Mouse (Mus musculus) thymus, postnatal 0 days (tissue): ENCODE results near the gene Ace3. TPM values are rescaled to one million over a fixed set of nuclear protein-coding genes. Genes with fewer than 3 reads are reported as not detected.
A peak's percentile ranks its signal among the peaks of the same experiment; 100 is the strongest.
"Not testable (repeated sequence)": the region's sequence is repeated elsewhere in the genome, so short reads cannot be mapped to it uniquely, and the experiment has no call there.

Source experiments
- DNase-seq: peaks from one replicate; pipeline ENCODE4 v3.0.0-alpha.2; 2015; ENCODE audit warnings: low spot score
- polyA plus RNA-seq: library from polyadenylated mRNA; unstranded; fragments of >200 nt; fragmentation: Nextera tagmentation; extraction: Ambion mirVana; gene quantifications from 2 replicates; pipeline ENCODE4 v1.2.1, GENCODE M21; 2015

Gene Ace3
- polyA plus RNA-seq, 1 experiment from 2014 or later = not detected

DNA sequence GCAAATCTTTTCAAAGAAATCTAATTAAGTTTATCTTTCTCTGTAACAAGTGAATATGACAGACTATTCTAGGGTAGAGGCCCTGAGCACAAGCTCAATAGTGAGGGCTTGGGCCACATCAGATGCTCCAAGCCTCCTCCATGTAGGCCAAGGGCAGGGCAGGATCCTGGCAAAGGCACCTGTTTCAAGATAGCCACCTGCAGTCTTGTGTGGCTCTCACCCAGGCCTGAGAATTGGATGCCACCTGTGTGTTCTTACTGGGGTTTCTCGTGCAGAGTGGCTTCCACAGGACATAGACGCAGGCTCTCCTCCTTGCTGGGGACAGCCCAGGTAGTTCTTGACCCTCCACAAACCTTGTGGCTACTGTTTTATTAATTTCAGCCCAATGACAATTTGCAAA, 16.2 kb upstream of the Ace3 start:
- no peak for DNase-seq

DNA sequence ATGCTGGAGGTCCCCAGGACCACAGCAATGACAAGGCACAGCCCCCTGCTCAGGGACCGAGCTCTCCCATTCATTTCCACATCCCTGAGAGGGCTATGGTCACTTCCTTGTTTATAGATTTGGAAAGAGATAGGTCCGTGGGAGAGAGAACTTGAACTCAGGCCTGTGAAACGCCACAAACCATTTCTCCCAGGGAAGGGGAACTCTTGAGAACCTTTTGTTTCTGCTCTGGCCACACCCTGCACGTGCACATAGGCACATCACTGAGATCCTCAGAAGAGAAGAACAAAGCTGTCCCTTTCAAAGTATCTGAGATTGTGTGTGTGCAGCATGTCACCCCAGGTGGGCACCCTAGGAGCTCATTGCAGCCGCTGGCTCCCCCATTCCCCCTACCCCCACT, 15.8 kb upstream of the Ace3 start:
- no peak for DNase-seq

DNA sequence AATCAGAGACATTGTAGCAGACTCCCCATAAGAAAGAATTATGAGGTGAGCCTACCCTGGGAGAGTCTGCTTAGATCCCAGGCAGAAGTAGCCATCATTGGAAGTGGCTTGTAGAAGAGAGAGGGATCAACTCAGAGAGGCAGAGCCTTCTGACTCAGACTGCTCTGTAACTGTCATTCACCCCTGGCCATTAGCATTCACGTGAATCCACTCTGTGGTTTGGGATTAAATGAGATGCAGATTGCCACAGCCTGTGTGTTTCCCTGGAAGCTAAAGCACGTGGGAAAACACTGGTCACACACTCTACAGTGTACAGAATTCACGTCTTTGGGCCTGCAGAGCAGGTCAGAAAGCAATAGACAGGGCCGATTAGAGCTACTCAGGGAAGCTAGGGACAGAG, 10.0 kb upstream of the Ace3 start:
- DNase-seq = no peak

DNA sequence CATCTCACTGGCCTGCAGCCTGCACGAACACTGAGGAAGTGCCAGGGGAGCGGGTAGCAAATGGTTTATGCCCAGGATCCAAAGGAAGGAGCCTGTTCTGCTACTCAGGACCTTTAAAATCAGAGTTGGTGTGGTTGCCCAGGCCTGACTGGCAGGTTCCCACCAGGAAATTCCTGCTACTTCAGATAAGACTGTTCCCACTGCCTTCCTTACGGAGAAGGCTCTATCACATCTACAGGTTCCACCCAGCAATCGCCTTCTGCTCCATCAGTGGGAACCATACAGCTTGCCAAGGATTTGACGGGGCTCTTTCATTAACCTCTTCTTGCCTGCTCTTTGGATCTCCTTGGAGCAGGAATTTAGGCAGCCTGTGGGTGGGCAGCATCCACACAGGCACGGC, 7.0 kb upstream of the Ace3 start:
- no peak for DNase-seq

DNA sequence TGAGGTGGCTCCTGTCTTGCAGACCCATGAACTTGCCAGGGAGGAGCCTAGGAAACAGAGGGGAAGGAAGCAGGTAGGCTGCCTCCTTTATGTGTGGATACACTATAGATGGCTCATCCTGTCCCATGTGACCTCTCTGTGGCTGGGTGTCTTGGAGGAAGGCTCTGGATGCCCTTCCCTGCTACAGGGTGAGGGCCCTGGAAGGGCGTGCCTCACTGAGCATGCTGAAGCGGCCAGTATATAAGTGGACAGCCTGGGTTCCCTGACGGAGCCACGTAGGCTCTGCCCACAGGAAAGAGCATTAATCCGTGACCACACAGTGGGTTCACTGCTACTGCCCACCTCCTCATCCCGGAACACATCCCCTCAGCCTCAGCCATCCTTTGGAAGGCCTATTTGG, 5.0 kb upstream of the Ace3 start:
- DNase-seq = no peak

DNA sequence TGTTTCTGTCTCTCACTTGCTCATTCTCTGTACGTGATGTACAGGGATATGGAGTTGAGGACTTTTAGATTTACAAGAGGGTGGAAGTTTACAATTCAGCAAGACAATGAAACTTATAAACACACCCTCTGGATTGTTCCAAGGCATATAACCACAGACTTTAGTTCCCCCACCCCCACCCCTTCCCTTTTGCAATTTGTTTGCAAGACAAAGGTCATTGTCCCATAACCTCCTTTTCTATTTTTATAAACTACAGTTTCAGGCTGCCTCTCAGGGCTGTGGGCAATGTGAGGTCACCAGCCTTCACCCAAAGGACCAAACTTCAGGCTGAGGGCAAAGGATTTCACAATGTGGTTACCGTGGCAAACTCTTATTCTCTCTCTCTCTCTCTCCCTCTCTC, 4.2 kb upstream of the Ace3 start:
- DNase-seq = no peak

DNA sequence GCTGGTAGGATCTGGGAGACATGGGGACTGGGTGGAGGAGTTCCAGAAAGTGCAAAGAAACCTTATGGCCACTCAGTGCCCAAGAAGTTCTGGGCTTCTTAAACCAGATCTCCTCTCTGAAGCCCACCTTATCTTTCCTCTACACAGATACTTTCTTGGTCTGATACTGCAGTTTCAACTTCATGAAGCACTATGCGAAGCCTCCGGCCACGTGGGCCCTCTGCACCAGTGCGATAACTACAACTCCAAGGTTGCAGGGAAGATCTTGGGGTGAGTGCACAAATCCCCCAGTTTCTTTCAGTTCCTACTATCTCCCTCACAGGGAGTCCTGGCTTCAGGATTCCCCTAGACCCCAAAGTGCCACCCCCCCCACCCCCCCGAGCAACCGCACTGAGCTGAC, 5.6 kb downstream of the Ace3 start:
- DNase-seq = no peak

DNA sequence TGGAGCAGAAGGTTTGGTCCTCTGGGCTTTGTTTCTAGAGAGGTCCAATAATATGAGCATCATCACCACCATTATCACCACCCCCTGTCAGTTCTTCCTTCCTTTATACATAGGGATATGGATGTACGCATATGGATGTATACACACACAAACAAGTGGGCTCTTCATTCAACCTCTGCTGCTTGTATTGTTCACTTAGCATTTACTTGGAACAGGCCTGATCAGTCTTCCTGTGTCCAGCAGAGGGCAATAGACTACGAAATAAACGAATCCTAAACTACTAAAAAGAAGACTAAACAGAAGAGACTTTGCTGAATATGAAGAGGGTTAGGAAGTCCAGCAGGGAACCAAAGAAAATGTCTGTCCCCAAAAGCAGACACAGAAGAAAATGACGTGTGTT, 7.2 kb downstream of the Ace3 start:
- DNase-seq = peak; percentile 62

DNA sequence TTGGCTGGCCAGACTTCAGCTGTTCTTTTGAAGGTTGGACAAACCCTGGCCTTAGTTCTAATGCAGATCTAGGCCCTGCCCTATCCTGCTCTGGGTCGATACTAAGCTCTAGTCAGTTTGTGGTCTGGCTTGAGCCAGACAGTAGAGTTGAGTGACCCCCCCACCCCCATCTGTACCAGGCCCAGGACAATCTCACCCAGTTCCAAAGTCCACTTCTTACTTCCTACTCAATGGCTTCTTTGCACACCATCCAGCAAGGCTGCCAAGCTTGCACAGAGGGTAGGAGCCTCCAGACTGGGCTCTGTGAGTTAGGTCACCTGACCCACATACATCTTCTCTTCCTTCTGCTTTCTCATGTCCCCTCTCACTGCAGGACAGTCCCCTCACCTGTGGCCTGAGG, 10.1 kb downstream of the Ace3 start:
- no peak for DNase-seq

DNA sequence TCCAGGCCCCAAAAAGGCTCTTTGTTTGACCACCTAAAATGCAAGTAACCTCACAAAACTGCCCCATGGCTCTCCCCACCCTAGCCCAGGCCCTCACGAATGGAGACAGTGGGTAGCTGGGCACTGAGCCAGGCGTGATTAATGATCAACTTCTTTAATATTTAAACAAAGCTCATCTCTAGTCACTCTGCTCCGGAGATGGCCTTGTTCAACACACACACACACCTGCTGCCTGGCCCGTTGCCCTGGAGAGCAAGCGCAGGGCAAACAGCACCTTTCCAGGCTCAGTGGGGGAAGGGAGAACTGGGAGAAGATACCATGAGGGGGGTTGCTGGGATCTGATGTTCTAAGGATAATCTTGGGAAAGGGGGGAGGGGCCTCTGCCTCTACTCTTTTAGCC, 11.5 kb downstream of the Ace3 start:
- no peak for DNase-seq

DNA sequence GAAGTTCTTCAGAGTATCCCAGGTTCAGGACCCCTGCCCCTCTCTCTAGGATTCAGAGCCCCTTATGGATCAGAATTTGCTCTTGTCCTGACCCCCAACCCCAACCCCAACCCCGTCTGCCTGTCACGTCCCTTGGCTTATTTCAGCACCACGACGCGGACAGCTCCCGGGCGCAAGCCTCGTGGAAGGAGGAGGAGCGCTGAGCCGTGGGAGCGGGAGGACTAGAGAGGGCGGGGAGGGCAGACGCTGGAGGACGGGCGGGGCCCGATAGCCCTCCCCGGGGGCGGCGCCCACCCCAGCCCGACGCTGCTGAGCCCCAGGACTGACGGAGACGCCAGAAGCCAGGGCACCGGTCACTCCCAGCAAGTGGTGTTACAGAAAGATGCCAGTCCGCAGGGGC, 13.3 kb downstream of the Ace3 start, which contains the start of gene Kcnh6:
TSS of gene Kcnh6 (plus strand) at position 304 of the 400 bp plus-strand sequence.
- DNase-seq = peak; percentile 81

DNA sequence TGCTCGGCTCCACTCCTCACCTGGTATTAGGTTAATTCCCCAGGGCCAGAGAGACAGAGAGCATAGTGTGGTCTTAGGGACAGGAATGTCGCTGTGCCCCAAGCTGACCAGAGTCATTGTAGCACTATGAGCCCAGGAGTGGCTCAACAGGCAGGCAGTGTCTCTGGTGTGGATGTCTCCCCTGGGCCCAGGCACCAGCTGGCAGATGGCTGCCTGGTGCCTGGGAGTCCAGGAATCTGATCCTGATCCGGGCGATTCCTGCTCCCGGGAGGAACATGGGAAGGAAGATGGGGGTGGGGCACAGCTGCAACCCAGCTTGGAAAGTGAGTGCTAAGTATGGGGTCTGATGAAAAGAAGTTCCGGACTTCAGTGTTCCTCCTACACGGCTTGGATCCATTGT, 18.2 kb downstream of the Ace3 start:
- DNase-seq = no peak

DNA sequence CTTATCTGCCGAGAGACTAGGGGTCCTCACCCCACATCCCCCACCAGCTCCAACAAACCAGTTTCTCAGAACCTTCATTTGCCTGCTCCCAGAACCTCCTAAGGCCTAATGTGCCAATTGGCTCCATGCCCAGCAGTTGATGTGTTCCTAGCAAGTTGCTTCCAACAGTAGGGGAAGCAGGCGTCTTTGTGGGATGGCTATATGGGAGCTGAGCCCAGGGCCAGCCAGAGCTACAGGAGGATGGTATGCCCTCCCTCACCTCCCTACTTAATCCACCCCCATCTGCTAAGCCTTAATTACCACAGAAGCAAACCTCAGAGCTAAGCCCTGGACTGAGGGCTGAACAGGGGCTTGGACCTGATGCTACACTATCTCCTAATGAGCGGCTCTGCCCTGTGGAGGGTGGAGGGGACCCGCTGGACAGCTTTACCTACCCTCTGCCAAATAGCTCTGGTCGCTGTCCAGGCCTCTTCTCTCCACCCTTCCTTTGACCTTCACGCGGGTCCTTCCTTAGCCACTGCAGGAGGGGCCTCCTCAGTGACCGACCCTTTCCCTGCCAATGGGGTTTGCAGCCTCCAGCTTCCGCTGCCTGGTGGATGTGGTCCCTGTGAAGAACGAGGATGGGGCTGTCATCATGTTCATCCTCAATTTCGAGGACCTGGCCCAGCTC, 19.2 kb downstream of the Ace3 start:
- DNase-seq = no peak

DNA sequence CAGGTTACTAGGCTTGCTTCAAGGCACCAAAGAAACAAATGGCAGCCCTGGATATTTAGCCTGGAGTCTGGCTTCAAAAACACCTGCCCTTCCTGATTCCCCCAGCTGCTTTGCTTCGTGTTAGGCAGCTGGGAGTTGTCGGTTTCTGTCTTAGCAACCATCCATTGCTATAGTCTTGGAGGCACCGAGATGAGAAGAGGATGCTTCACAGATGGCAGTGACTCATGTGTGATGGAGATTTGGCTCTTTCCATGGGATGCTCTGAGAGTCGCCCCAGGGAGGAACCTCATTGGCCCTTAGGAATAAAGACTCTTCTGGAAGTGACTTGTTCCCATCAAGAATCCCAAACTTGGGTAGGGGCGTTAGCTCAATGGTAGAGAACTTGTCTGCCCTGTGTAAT, 22.0 kb downstream of the Ace3 start:
- DNase-seq = no peak

DNA sequence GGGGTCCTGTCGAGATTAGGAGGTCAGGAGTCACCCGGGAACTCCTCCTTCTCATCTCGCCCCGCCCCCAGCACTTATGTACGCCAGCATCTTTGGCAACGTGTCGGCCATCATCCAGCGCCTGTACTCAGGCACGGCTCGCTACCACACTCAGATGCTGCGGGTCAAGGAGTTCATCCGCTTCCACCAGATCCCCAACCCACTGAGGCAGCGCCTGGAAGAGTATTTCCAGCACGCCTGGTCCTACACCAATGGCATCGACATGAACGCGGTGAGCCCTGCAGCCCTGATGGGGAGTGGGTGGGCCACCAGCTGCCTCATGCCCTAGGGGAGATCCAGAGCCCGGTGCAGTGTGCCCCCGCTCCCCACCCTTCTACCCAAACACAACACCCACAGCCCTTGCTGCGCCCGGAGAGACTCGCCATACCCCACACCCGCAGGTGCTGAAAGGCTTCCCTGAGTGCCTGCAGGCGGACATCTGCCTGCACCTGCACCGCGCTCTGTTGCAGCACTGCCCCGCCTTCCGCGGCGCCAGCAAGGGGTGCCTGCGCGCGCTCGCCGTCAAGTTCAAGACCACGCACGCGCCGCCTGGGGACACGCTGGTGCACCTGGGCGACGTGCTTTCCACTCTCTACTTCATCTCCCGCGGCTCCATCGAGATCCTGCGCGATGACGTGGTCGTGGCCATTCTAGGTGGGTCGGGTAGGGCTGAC, 25.7 kb downstream of the Ace3 start:
- DNase-seq = peak; percentile 72

DNA sequence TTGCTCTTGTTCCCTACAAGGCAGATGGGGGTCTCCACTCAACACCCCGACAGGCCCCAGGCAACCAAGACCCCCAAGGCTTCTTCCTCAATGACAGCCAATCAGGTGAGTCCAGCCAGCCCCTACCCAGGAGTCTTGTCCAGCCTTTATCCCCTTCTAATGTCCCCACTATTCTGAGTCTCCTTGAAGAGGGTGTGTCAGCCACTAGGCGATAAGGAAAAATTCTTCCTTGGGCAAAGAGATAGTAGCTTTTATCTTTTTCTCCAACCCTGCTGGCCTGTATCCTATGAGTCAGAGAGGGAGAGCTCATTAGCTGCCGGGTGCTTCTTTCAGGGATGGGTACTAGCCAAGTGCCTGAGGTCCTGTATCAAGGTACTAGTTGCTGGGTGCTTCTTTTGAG, 31.3 kb downstream of the Ace3 start:
- DNase-seq = no peak

DNA sequence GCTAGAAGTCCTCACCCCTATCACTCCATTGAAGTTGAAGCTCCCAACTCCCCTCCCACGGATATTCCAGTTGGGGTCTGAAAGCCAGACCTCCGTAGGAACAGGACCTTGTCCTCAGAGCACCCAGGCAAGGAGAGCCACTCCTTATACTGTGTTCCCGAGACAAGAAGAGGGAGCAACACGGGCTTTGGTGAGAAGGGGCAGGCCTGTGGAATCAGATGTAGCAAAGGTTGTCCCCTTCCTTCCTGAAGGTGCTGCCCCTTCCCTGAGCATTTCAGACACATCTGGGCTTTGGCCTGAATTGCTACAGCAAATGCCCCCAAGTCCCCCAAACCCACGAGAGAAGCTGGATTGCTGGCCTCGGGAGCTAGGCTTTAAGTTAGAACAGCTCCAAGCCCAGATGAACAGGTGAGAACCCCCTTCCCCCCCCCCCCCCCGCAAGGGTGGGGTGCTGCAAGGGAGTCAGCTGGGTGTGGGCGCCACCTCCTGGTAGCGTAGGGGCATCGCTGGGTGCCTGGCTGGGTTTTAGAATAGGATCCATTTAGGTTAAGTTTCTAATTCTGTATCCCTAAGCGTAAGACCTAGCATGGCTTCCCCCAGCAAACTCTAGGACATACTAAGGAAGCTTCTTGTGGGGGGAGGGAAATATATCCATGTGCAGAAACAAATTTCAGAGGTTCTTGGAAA, 32.1 kb downstream of the Ace3 start:
- peak; percentile 76 for DNase-seq

DNA sequence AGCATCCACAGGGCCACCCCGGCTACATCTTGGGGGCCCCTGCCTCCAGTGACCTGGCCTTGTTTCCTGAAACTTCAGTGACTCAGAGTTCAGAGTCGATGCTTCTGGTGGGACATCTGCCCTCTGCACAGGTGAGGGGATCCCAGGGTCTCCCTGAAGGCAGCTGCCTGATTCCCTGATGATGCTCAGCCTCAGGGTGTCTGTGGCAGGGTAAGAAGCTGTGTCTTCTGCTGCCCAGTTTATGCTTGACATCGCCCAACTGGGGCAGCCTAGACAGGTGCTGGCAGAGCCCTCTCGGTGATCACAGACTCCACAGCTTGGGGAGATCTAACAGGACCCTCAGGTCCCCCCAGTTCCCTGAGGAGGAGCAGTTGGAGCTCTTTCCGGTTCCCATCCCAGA, 33.1 kb downstream of the Ace3 start:
- no peak for DNase-seq

DNA sequence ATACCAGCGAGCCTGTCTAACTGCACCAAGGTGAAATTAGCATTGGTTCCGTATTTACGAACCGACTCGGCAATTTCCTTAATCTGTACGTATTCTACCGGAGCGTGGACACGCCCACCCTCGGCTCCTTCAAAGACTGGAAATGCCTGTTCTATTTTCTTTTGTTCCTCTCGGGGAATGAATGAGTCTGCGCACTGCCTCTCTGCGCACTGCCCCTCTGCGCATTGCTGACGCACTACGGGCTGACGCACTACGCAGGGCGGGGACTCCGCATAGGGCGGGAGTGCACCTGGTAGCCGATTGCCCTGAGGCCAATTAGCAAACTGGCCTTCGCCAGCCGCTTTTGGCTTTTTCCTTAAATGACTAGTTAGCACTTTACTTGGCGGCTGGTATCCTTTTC, 37.6 kb downstream of the Ace3 start:
- DNase-seq = not testable (repeated sequence)

DNA sequence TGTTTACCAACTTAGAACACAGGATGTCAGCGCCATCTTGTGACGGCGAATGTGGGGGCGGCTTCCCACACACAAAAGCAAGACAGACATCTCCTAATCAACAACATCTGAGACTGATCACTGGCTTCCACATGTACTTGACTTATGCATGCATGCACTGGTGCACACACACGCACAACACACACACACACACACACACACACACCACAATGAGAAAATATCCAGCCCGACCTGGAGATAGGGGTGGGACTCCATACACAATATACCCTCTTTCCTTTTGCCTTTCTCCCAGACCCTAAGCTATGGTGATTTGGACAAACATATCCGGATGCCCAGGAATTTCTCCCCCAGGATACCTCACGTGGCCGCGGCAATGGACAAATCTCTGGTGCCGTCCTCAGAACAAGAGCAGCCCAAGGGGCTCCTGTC, 39.0 kb downstream of the Ace3 start:
- peak; percentile 65 for DNase-seq

DNA sequence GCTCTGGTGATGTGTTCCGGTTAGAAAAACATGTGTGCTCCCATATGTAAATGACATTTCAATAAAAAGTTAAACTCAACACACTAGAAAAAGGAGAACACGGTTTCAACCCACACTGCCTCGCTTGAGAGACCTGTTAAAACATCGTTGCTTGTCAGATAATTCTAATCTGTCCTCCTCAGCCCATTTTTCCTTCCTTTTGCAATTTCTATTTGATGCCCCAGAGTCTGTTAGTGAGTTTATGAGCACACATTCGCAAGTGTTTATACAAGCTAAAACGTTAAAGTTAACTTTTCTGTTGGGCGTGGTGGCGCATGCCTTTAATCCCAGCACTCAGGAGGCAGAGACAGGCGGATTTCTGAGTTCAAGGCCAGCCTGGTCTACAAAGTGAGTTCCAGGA, 40.5 kb downstream of the Ace3 start:
- no peak for DNase-seq

DNA sequence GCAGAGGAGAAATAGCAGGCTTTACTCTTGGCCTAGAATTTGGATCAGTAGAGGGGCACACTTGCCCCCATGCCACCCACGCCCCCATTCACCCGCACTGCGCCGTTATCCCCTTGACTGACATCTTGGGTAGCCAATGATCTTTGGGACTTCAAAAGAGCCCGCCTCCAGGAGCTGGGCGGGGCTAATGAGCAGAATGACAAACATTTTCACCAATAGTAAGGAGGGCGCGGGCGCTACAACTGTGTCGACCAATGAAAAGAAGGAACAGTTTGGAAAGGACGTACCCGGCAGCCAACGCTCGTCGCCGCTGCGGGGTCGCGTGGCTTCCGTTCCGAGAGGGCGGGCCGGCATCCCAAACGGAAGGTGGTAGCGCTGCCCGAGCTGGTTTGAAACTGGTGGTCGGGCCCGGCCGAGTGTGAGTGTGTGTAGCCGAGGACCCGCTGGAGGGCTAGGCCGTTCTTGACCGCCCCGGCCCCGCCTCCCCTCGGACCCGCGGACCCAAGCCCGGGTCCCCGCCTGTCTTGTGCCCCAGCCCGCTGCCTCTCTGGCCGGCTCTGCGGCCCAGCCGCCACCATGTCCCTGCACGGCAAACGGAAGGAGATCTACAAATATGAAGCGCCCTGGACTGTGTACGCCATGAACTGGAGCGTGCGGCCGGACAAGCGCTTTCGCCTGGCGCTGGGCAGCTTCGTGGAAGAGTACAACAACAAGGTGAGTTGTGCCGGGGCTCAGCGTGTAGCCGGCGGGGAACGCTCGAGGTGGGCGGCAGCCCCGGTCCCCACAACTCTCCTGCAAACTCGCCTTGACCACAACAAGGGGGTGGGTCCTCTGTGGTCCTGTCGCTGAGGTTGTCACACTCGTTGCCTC, 42.3 kb downstream of the Ace3 start, which contains the start of gene Dcaf7:
TSS of gene Dcaf7 (plus strand) at position 325 of the 870 bp plus-strand sequence.
- DNase-seq = peak; percentile 99
